Mouse (Mus musculus) olfactory bulb, adult 2 months (tissue): Measurements from ENCODE around the gene Adamtsl3. TPM values are rescaled to one million over a fixed set of nuclear protein-coding genes. Genes with fewer than 3 reads are reported as not detected.
A peak's percentile ranks its signal among the peaks of the same experiment; 100 is the strongest.

Experiments used
- H3K27ac ChIP-seq: fragments of 200-500 bp; 2 replicates; pipeline ENCODE4 v1.5.1; 2012; ENCODE audit warnings: low read depth, low read length; ENCODE audit not compliant: insufficient read depth
- H3K4me1 ChIP-seq: fragments of 200-500 bp; 2 replicates; pipeline ENCODE4 v1.6.1; 2012; ENCODE audit warnings: low read length; ENCODE audit not compliant: control insufficient read depth, insufficient read depth
- H3K4me3 ChIP-seq: fragments of 200-500 bp; 2 replicates; pipeline ENCODE4 v1.5.1; 2012; ENCODE audit warnings: mild to moderate bottlenecking, low read depth, low read length, moderate library complexity; ENCODE audit not compliant: insufficient read depth
- CTCF ChIP-seq: fragments of 200-500 bp; IDR thresholded peaks from 2 replicates; pipeline ENCODE4 v1.5.1; 2012; ENCODE audit warnings: low read depth, mild to moderate bottlenecking, low read length, moderate library complexity; ENCODE audit not compliant: insufficient read depth
- POLR2A ChIP-seq: fragments of 200-500 bp; IDR thresholded peaks from 2 replicates; pipeline ENCODE4 v1.6.1; 2012; ENCODE audit warnings: mild to moderate bottlenecking, low read depth, low read length, moderate library complexity; ENCODE audit not compliant: insufficient read depth
- WGBS: fragments of 180-500 bp; shearing (Covaris S2); methylation state at CpG from one replicate; pipeline ENCODE4 v1.1.7; 2018; 5-methylcytosine and 5-hydroxymethylcytosine counted together
- polyA plus RNA-seq: library from polyadenylated mRNA; stranded (reverse); fragments of >200 nt; gene quantifications from 2 replicates; pipeline ENCODE4 v1.2.4, GENCODE M21; 2012; ENCODE audit warnings: low replicate concordance; ENCODE audit not compliant: missing spikeins, insufficient read depth, insufficient read length

The Adamtsl3 gene
- polyA plus RNA-seq, 1 experiment, result not detected

DNA sequence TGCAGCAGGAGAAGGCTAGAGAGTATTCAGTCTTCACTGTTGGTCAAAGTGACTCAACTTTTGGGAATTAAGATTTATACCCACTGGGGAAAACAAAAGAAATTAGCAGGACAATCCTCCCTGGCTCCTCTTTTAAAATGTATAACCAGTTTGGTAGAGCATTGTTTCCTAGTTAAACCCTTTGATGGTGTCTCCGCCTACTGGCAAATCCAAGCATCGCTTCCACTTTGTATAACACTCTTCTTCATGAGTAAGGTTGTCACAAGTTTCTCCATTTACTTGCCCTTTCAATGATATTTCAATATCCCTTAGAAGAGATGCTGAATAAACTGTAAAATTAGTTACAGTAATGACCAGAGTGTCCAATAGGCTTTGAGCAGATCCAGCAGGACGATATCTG is 274.1 kb downstream of the Adamtsl3 start:
- 67% methylated on average over 3 of the region's 3 CpGs for WGBS

GRCm38 (mm10) chr7:82625342-82625741 is 289.8 kb downstream of the Adamtsl3 start:
- H3K27ac ChIP-seq, result no peak overlapping the region
- no peak for TF ChIP-seq CTCF
- TF ChIP-seq POLR2A, result no peak
- WGBS, result 38% methylated on average over 7 of the region's 7 CpGs
- no peak overlapping the region for H3K4me3 ChIP-seq
- no peaks in the 10 kb centered on the region for H3K4me1 ChIP-seq

More for the DNA sequence above, 274.1 kb downstream of the Adamtsl3 start:
- Histone ChIP-seq H3K27ac (no peak overlapping the region), H3K4me1 (no peaks in the 10 kb centered on the region), H3K4me3 (no peak overlapping the region)
- TF ChIP-seq POLR2A, result no peak
- TF ChIP-seq CTCF, result no peak

DNA sequence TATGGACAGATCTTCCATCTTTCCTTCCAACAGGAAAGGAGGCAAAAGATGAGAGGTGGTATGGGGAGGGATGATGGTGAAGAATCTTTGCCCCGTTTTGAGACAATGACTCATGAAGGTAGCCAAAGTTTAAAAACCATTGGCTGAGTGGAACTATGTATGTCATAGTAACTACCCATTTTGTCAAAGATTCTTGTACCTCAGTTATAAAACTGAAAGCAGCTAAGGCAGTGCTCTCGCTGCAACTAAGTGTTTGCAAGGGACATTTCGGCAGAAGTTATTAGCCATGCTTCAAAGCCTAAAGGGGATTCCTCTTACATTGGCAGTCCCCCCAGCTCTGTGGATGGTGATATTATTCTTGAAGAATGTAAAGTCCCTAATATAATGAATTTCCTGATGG is 311.7 kb downstream of the Adamtsl3 start:
- 83% methylated on average over 3 of the region's 3 CpGs for WGBS
- H3K4me1 ChIP-seq, result peaks cover 7% of the 10 kb centered on the region; the same call in 1 of the 2 replicates
- no peak overlapping the region for H3K27ac ChIP-seq
- H3K4me3 ChIP-seq, result no peak overlapping the region
- TF ChIP-seq POLR2A, result no peak
- TF ChIP-seq CTCF, result no peak

DNA sequence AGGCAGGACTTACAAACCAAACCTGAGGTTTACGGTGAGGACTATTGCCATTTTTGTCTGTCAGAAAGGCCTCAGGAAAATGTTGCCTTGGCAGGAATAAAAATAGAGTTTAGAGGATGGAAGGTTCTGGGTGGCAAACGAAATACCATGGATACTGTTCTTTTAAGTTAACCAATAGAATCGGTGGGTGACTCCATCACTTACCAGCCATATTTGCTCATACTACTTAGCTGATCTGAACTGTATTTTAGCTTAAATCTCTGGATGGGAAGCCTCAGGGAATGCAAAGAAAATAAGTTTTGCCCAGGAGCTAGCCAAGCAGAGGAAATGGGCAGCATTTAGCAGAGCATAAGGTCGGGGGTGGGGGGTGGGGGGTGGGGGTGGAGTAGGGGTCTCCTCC is 312.4 kb downstream of the Adamtsl3 start:
- 17% methylated on average over 4 of the region's 4 CpGs for WGBS
- no peak for TF ChIP-seq CTCF
- no peak for TF ChIP-seq POLR2A
- Histone ChIP-seq H3K4me3 (peak overlapping the region; percentile 90), H3K4me1 (peaks cover 7% of the 10 kb centered on the region; the same call in 1 of the 2 replicates), H3K27ac (no peak overlapping the region)

- Histone ChIP-seq H3K4me1 (peaks cover 7% of the 10 kb centered on the region; the same call in 1 of the 2 replicates), H3K4me3 (peak within 1 kb of the TSS; percentile 90), H3K27ac (no peak within 1 kb of the TSS)
- TF ChIP-seq CTCF (no peak; the same call in 1 of the 2 replicates), POLR2A (0 out of 2 replicates have a peak, but pooled peaks have one; percentile 46)
- WGBS, result under 1% methylated on average over 46 of the region's 46 CpGs
Measured at GRCm38 (mm10) chr7:82648353-82649080, 313.0 kb downstream of the Adamtsl3 start, which contains the start of the genes Saxo2 and Efl1. TSS of gene Saxo2 (minus strand) at chr7:82648528. TSS of gene Efl1 (plus strand) at chr7:82648614.

- no peak overlapping the region for H3K27ac ChIP-seq
- TF ChIP-seq CTCF (no peak), POLR2A (no peak)
- peak overlapping the region; percentile 90 for H3K4me3 ChIP-seq
- H3K4me1 ChIP-seq, result peaks cover 7% of the 10 kb centered on the region; the same call in 1 of the 2 replicates
- 6% methylated on average over 6 of the region's 6 CpGs for WGBS
Measured at GRCm38 (mm10) chr7:82649081-82649445, 313.6 kb downstream of the Adamtsl3 start.

Other genes starting within 250 kb of the Adamtsl3 start
- not detected in 2 replicates for gene Sh3gl3, start 161.9 kb upstream of the Adamtsl3 start, polyA plus RNA-seq